Mouse (Mus musculus) cerebellum, adult 2 months (tissue): ENCODE data around the gene Il12a.

Source experiments
- CTCF ChIP-seq: fragments of 200-500 bp; IDR thresholded peaks from 2 replicates; pipeline ENCODE4 v1.5.1; 2011; ENCODE audit warnings: low read depth, mild to moderate bottlenecking, control low read depth, low read length, moderate library complexity, borderline replicate concordance; ENCODE audit not compliant: insufficient read depth
- POLR2A ChIP-seq: fragments of 200-500 bp; IDR thresholded peaks from 2 replicates; pipeline ENCODE4 v1.6.1; 2011; ENCODE audit warnings: low read length, control low read depth, borderline replicate concordance; ENCODE audit not compliant: insufficient read depth

GRCm38 (mm10) chr3:68692600-68693225 is 2.3 kb downstream of the Il12a start:
- TF ChIP-seq CTCF (no peak), POLR2A (no peak)
